Mouse (Mus musculus): Measurements from ENCODE around the gene Tigar. TPM values are rescaled to one million over a fixed set of nuclear protein-coding genes. Genes with fewer than 3 reads are reported as not detected.

The Tigar gene
- 8.1 and 8.6 TPM in 2 replicates for polyA plus RNA-seq (2011; ENCODE audit: insufficient read length, low read depth, missing spikeins)

DNA sequence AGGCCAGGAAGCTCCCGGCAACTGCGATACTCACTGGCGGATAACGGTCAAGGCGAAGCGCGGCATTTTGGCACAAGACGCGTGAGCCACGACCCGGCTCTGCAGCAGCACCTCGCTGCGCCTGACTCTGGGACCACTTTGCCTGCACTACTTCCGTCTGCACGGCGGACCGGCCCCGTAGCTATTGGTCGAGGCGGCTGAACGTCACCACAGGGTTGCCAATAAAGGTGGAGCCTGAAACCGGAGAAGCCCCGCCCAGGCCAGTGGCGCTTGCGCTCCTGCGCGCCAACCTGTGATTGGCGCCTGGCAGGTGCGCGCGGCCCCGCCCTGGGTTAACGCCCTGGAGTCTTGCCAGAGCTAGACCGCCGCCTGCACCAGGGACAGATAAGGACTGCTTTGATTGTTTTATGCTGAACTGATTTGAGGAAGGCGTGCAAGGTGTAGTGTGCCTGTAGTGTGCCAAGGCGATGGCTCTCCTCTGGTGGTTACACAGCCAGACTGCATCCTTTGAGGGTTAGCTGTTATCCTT is at the start of gene Tigar:
TSS of gene Tigar (minus strand) at position 156 of the 529 bp plus-strand sequence.
- peak within 1 kb of the TSS; percentile 66 for H3K4me3 ChIP-seq (ENCODE audit: insufficient read depth, low read length)
- TF ChIP-seq POLR2A (IDR thresholded peaks at IDR 0.05; ENCODE audit: low read depth, low read length) (peak; percentile 99), CTCF (IDR thresholded peaks at IDR 0.05; ENCODE audit: borderline replicate concordance, insufficient read depth, low read length) (no peak)
- no peak within 1 kb of the TSS for H3K27ac ChIP-seq (ENCODE audit: insufficient read depth, low read length)
- peaks cover 2% of the 10 kb centered on the region; the same call in 1 of the 2 replicates for H3K4me1 ChIP-seq (ENCODE audit: control insufficient read depth, insufficient read depth, low read length)

DNA sequence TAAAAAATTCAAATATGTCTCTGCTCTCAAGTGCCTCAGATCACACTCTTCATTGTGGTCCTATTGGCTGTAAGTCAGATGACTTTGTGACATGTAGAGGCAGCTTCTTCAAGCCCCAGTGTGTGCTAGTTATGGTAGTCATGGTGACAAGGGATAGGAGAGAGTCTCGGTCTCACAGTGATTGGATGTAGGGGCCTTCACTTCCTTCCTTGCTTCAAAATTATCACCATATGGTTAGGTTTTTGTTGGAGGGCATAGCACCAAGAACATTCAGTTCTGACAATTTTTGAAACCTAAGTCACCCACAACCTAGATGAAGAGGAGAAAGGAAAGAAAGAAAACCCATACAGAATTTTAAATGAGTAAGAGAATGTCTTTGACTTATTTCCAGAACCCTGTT is 48.0 kb upstream of the Tigar start:
- Histone ChIP-seq H3K4me3 (ENCODE audit: insufficient read depth, low read length) (no peak overlapping the region), H3K27ac (ENCODE audit: insufficient read depth, low read length) (no peak overlapping the region), H3K4me1 (ENCODE audit: control insufficient read depth, insufficient read depth, low read length) (no peaks in the 10 kb centered on the region)
- TF ChIP-seq POLR2A (IDR thresholded peaks at IDR 0.05; ENCODE audit: low read depth, low read length): no peak
- TF ChIP-seq CTCF (IDR thresholded peaks at IDR 0.05; ENCODE audit: borderline replicate concordance, insufficient read depth, low read length): no peak

DNA sequence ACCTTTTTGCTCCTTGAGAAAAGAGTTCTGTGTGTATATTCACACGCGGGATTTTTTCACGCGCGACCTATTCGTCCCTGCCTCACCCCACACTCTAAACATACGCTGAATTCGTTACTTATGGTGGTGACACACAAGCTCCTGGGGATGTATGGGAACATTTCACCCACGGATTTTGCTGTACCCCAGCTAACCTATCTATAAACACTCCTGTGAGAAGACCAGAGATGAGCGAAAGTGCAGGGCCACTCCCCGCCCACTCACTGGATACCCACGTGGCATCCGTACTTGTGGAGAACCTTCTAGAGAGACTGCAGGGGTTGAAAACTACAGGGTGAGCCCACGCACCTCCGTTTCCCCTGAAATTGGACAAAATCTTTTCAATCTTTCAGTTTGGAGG is 46.1 kb upstream of the Tigar start:
- H3K27ac ChIP-seq (ENCODE audit: insufficient read depth, low read length): no peak overlapping the region
- no peaks in the 10 kb centered on the region for H3K4me1 ChIP-seq (ENCODE audit: control insufficient read depth, insufficient read depth, low read length)
- peak overlapping the region; percentile 46 for H3K4me3 ChIP-seq (ENCODE audit: insufficient read depth, low read length)
- no peak for TF ChIP-seq POLR2A (IDR thresholded peaks at IDR 0.05; ENCODE audit: low read depth, low read length)
- TF ChIP-seq CTCF (IDR thresholded peaks at IDR 0.05; ENCODE audit: borderline replicate concordance, insufficient read depth, low read length): no peak

DNA sequence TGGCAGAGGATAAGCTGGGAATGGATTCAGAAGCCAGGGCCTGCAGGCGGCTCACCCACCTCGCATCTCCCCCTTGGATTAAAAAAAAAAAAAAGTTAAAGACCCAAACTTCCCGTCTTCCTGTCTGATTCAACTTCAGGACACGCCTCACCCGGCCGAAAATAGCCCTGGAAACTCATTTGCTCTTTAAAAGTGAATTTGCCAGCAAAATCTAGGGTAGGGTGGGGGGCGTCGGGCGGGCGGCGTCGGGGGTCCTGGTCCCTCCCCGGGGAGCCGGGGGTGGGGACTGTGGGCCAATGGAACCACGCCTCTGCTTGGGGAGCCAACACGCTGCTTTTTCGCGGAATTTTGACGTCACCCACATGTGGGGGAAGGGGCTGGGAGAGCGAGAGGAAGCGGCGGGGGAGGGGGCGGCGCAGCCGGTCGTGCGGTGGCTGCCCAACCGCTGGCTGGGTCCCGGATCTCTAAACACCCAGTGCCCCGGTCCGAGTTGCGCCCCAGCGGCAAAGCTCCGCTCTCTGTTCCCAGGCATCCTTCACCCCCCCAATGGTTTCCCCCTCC is 45.4 kb upstream of the Tigar start:
- TF ChIP-seq CTCF (IDR thresholded peaks at IDR 0.05; ENCODE audit: borderline replicate concordance, insufficient read depth, low read length) (no peak), POLR2A (IDR thresholded peaks at IDR 0.05; ENCODE audit: low read depth, low read length) (peak; percentile 57; the same call in 1 of the 2 replicates)
- Histone ChIP-seq H3K4me1 (ENCODE audit: control insufficient read depth, insufficient read depth, low read length) (no peaks in the 10 kb centered on the region), H3K4me3 (ENCODE audit: insufficient read depth, low read length) (peak overlapping the region; percentile 46), H3K27ac (ENCODE audit: insufficient read depth, low read length) (peak overlapping the region; percentile 76)

DNA sequence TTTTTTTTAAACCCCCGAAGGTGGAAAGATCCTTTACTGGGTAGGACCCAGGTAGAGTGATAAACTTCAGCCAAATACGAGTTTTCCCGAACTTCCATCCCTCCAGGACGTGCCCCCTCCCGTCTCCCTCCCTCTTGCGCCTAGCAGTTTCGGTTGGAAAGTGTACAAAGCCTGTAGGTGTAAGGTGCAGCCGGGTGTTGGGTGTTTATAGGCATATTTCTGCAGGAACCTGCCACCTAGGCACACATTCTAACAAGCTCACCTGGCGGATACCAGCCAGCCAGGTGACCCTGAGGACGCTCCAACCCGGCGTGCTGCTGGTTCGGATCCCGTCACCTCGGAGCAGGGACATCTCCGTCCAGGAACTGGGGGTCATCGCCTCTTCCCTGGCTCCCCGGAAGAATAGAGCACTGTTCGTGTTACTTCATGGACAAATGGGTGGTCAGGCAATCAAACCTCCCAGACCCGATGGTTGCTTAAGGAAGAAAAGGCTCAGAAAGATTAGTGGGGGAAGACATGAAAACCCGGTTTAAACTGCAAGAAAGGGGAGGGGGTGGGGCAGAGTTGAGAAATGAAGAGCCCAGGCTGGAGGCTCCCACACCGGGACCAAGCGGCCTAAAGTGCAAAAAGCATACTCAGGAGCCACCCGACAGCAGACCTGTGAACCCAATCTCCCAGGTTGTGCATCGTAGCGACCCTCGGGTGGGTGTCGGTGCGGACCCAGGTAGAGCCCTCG is 44.8 kb upstream of the Tigar start:
- Histone ChIP-seq H3K4me3 (ENCODE audit: insufficient read depth, low read length) (peak overlapping the region; percentile 46), H3K4me1 (ENCODE audit: control insufficient read depth, insufficient read depth, low read length) (no peaks in the 10 kb centered on the region), H3K27ac (ENCODE audit: insufficient read depth, low read length) (peak overlapping the region; percentile 76)
- TF ChIP-seq CTCF (IDR thresholded peaks at IDR 0.05; ENCODE audit: borderline replicate concordance, insufficient read depth, low read length): no peak
- TF ChIP-seq POLR2A (IDR thresholded peaks at IDR 0.05; ENCODE audit: low read depth, low read length): peak; percentile 44; the same call in 1 of the 2 replicates

DNA sequence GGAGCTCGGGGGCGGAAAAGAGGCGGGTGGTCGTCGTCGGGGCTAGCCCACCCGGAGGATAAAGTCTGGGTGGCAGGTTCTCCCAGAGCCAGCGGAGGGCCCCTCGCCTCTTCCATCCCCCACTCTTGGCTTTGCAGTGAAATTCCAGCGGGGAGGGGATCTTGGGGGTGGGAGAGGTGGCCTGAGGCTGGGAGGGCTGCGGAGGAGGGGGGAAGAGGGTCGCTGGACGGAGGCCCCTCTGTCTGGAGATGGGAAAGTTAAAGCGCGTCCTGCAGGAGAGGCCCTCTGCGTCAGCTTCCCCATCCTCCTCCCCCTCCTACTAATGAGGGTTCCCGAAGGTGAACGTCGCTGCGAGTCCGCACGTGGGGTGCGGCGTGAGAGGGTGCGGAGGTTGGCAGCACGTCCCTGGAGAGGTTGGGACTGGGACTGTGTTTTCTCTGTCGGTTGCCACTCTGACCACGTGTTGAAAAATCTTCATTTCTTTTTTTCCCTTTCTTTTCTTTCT is 44.0 kb upstream of the Tigar start:
- H3K4me3 ChIP-seq (ENCODE audit: insufficient read depth, low read length): peak overlapping the region; percentile 46
- peak; percentile 71 for TF ChIP-seq POLR2A (IDR thresholded peaks at IDR 0.05; ENCODE audit: low read depth, low read length)
- TF ChIP-seq CTCF (IDR thresholded peaks at IDR 0.05; ENCODE audit: borderline replicate concordance, insufficient read depth, low read length): no peak

DNA sequence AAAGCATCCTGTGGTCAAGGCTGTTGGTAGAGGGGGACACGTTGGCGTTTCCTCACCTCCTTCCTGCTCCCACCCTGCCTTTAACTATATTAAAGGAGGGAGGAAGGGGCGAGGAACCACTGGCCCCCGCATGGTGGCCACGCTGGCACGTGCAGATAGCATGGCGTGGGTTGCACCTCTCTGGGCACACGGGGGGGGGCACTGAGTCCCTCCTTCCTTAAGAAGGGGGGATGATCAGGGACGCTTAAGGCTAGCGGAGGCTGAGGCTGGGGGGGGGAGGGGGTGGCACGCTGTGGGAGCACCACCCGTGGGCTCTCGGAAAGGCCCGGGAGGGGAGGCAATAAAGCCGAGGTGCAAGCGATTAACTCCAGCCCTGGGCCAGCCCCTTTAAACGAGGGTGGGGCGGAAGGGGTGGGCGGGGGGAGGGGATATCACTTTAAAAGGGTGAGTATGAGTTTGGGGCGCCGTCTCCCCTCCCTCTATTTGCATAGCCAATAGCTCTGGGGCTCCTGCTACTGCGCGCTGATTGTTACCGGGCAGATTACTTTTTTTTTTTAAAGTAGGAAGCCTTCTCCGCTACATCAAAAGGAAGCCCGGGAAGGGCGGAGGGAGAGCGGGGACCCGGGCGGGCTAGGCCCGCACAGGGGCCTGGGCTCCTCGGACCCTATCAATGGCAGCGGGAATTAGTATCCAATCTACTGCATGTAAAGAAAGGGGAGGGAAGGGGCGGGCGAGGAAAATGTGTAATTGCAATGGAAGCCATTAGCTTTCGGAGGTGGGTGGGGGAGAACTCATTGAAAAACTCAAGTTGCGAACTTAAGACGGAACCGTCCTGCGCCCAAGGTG is 43.0 kb upstream of the Tigar start, which contains the start of gene Ccnd2:
TSS of gene Ccnd2 (minus strand) at position 88 of the 846 bp plus-strand sequence.
- Histone ChIP-seq H3K4me1 (ENCODE audit: control insufficient read depth, insufficient read depth, low read length) (no peaks in the 10 kb centered on the region), H3K4me3 (ENCODE audit: insufficient read depth, low read length) (peak within 1 kb of the TSS; percentile 34), H3K27ac (ENCODE audit: insufficient read depth, low read length) (peak within 1 kb of the TSS; percentile 80)
- TF ChIP-seq CTCF (IDR thresholded peaks at IDR 0.05; ENCODE audit: borderline replicate concordance, insufficient read depth, low read length): no peak
- peak; percentile 37 for TF ChIP-seq POLR2A (IDR thresholded peaks at IDR 0.05; ENCODE audit: low read depth, low read length)

More for the DNA sequence above, 44.0 kb upstream of the Tigar start:
- Histone ChIP-seq H3K27ac (ENCODE audit: insufficient read depth, low read length) (peak overlapping the region; percentile 76; the same call in 1 of the 2 replicates), H3K4me1 (ENCODE audit: control insufficient read depth, insufficient read depth, low read length) (no peaks in the 10 kb centered on the region)

DNA sequence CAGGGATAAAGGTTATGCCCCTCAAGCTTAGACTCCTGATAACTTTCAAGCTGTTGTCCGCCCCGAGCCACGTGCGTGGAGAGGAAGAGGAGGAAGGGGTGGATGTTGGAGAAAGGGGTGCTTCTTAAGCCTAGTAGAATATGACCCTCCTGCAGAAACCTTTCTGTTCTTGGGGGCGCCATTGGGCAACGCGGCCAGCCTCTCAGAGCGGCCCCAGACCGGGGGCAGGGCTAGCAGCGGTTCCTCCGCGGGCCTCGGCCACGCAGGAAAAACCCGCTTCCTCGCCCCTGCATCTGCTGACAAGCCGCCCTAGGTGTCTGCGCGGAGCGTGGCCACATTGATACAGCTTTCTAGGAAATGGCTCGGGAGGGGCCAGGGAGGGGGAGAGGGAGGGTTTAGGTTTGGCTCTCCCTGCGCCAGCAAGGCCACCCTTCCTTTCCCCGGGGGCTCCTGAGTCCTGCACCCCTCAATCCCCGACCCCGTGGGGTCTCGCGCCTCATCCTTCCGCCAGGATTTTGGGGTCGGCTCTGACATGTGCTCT is 42.3 kb upstream of the Tigar start:
- Histone ChIP-seq H3K4me1 (ENCODE audit: control insufficient read depth, insufficient read depth, low read length) (no peaks in the 10 kb centered on the region), H3K4me3 (ENCODE audit: insufficient read depth, low read length) (peak overlapping the region; percentile 6), H3K27ac (ENCODE audit: insufficient read depth, low read length) (peak overlapping the region; percentile 80)
- TF ChIP-seq POLR2A (IDR thresholded peaks at IDR 0.05; ENCODE audit: low read depth, low read length): peak; percentile 44
- TF ChIP-seq CTCF (IDR thresholded peaks at IDR 0.05; ENCODE audit: borderline replicate concordance, insufficient read depth, low read length): no peak
